Mouse (Mus musculus): ENCODE results near the gene Knstrn.

Knstrn gene

DNA sequence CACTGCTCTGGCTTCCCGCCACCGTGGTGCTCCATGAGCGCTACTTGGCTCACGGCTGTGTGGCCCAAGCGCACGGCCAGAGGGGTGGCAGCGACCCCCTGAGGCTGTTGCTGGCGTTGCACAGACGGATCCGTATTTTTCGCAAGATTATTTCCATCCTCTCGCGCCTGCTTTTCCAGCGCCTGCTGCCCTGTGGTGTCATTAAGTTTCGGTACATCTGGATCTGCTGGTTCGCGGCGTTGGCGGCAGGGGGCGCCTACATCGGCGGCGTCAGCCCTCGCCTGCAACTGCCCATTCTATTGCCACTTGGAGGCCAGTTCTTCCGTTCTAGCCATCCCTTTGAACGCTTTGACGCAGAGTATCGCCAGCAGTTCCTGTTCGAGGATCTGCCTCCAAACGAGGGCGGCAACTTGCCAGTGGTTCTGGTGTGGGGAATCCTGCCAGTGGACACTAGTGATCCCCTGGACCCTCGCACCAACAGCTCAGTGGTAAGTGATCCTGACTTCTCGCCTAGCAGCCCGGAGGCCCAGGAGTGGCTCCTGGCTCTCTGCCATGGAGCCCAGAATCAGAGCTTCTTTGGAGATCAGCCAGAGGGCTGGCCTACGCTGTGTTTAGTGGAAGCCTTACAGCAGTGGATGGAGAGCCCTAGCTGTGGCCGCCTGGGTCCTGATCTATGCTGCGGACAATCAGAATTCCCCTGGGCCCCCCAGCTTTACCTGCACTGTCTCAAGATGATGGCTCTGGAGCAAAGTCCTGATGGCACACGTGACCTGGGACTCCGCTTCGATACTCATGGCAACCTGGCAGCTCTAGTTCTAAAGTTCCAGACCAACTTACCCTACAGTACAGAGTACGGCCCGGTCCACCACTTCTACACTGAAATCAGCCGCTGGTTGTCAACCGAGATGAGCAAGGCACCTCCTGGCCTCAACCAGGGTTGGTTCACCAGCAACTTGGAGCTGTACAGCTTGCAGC is 23.0 kb upstream of the Knstrn start:
- DNase-seq (ENCODE audit: low spot score) = peak; percentile 49

GRCm38 (mm10) chr2:118791591-118792258 is 22.1 kb upstream of the Knstrn start:
- DNase-seq (ENCODE audit: low spot score) = no peak

DNA sequence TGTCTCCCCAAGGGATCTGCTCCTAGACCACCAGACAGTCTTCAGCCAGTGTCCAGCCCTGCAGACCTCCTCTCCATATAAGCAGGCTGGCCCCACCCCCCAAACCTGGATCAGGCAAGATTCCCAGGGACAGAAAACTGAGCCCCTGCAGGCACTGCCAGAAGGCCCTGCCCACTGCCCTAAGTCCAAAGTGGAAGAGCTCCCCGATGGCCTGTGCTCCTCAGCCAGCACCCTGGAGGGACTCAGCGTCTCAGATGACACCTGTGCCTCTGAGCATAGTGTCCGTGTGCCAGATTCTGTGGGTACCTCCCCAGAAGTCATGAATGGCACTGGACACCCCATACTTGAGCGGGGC is 21.6 kb upstream of the Knstrn start:
- DNase-seq (ENCODE audit: low spot score) = no peak

DNA sequence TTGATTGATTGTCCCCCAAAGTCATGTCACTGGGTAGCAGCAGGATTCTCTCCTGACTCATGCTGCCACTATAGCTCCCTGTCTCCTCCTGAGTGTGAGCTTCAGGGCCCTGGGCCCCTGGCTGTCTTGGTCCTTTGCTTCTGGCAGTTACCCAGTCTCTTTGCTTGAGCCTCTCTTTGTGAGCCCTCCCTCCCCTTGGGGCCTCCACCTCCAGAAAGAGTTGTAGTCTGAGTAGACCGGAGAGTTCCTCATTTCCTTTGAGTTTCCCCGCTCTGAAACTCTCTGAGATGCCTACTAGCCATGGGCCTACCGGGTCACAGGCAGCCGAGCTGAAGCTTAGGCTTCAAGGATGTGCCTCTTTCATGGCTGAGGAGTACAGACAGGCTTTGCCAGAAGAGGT is 20.2 kb upstream of the Knstrn start:
- no peak for DNase-seq (ENCODE audit: low spot score)

- DNase-seq (ENCODE audit: low spot score) = no peak
Observed at GRCm38 (mm10) chr2:118802542-118803118, 11.2 kb upstream of the Knstrn start.

DNA sequence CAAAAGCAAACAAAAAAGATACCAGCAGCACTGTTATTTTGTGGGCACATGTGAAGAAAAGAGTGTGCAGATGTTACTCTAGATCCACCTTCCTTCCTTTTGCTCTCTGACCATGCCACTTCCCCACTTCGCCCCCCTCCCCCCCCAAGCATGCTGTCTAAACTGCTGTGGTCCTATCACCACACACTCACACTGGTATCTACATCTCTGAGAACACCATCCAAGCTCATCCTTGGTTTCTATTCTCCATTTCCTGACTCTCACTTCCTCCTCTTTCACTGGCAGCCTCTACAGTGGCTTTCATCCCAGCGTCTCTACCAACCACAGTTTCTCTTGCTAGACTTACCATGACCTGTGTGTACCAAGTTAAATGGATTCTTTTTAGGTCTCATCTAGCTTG is 9.3 kb upstream of the Knstrn start:
- DNase-seq (ENCODE audit: low spot score) = no peak

DNA sequence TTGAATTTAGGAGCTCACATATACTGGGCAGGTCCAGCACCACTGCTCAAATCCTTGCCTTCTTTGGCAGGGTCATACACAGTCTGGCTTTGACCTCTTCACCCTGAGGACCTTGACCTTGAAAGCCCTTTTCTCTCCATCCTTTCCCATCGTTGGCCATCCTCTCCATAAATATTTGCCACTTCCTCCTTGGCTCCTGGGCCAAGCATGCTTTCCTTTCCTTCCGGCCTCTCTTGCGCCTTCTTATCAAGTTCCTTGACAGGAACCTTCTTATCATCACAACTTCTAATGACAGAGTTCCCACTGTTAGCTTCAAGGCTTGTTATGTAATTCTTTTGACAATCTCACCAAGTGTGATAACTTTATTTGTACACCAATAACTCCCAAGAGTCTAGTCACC is 8.7 kb upstream of the Knstrn start:
- DNase-seq (ENCODE audit: low spot score) = no peak

DNA sequence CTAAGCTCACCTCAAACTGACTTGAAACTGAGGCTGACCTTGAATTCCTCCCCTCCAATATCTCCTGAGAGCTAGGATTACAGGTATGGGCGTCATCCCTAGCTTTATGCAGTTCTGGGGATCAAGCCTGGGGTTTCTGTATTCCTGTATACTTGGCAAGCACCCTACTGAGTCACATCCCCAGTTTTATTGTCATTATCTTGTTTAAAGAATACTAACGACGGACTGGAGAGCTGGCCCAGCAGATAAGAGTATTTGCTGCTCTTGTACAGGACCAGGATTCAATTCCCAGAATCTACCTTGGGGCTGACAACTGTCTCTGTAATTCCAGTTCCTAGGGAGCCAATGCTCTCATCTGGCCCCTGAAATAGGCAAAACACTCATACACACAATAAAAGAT is 8.0 kb upstream of the Knstrn start:
- DNase-seq (ENCODE audit: low spot score) = no peak

DNA sequence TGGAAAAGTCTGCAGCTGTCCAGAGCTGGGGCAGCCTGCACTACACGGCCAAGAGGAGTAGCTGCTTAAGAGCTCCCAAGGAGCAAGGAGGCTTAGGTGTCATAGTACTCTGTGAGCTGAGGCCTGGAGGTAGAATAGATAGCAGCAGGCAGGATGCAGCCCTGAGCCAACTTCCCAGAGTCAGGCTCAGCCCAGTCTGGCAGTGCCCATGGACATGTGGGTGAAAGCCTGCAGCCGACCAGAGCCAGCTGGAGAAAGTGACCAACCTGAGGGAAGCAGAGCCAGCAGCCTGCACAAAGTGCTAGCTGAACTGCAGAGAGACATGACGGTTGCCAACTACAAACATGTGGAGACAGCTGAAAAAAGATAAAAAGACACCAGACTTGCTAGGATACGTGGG is 6.9 kb upstream of the Knstrn start:
- no peak for DNase-seq (ENCODE audit: low spot score)

GRCm38 (mm10) chr2:118810861-118811260 is 2.9 kb upstream of the Knstrn start:
- no peak for DNase-seq (ENCODE audit: low spot score)

GRCm38 (mm10) chr2:118812724-118813123 is 1.1 kb upstream of the Knstrn start:
- no peak for DNase-seq (ENCODE audit: low spot score)

GRCm38 (mm10) chr2:118822800-118823199 is 9.0 kb downstream of the Knstrn start:
- no peak for DNase-seq (ENCODE audit: low spot score)

DNA sequence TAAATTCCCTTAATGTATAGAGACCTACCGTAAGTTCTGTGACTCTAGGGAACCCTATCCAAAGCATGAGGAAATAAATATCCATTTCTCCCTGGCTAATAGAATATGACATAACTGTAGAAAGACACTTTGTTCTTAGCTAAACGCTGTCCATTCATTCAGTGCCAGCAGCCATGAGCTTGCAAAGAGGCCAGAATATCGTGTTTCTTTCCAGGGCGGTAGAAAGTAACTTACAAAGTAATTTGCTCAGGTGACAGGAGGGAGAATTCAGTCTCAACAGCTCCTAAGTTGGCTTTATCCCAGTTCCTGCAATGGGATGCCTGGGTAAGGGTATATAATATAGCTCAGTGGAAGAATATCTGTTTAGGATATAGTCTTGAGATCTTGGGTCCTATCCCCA is 10.6 kb downstream of the Knstrn start:
- DNase-seq (ENCODE audit: low spot score) = no peak

GRCm38 (mm10) chr2:118829096-118829495 is 15.3 kb downstream of the Knstrn start:
- DNase-seq (ENCODE audit: low spot score) = no peak

DNA sequence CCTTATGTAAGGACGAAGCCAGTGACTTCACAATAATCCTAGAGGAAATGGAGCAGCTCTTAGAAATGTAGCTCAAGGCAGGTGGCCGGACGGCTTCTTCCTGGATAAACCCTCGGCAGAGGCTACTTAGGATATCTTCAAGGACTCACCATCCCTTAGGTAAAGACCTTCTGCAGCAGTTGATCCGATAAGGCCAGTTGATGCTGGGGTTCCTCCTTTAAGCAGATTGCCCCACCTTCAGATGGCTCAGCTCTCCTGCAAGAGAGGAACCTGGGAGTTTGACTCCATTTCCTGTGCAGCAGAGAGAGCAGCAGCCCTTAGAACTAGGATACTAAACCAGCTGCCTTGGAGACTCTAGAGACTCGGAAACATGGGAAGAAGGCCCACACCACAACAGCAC is 20.3 kb downstream of the Knstrn start:
- no peak for DNase-seq (ENCODE audit: low spot score)

GRCm38 (mm10) chr2:118835115-118835514 is 21.3 kb downstream of the Knstrn start:
- no peak for DNase-seq (ENCODE audit: low spot score)

DNA sequence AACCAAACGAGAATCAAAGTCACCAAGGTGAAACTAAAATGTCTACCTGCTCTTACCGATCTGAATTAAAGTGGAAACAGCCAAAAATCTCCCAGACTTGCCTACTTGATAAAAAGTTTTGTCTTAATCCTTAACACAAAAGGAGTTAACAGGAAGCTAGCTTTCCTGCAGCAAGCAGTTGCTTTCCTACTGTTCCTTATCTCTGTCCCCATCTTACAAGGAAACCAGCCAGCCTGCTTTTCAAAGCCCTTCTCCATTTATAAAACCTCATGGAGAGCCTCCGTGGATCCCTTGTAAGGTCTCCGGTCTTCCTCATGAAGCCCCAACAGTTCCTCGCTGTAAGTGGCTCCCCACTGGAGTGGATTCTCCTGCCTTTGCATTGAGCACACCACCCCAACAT is 24.5 kb downstream of the Knstrn start:
- DNase-seq (ENCODE audit: low spot score) = no peak

GRCm38 (mm10) chr2:118841186-118841585 is 27.4 kb downstream of the Knstrn start:
- no peak for DNase-seq (ENCODE audit: low spot score)

DNA sequence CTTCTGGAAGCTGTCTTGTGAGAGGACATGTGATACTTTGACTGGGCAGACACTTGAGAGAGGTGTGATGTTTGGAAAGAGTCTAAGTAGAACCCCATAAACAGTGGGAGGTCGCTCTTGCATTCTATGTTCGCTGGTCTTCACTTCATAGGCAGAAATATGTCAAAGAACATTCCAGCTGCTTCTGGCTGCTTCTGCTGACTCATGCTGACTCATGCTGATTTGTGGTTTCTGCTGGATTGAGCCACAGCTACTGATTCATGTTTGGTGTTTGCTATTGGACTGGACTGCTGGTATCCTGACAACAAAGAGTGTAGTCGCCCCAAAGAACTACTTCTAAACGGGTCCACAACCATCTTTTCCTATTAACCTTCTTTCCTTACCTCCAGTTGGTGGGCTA is 28.0 kb downstream of the Knstrn start:
- DNase-seq (ENCODE audit: low spot score) = peak; percentile 11

DNA sequence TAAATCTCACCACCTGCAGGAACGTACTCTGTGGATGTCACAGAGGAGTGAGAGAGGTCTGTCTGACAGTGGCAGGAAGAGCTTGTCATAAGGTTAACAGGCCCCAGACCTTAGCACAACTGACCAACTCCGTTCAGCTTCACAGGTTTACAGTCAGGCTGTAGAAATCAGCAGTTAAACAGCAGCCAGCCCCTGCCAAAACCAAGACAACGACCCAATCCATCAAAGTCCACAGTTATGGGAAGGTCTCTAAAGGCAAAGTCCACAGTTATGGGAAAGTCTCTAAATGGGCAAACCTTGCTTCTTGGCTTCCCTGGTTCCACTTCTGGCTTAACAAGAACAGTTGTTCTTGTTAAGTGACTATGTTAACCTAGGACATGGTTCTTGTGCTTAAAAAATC is 30.6 kb downstream of the Knstrn start:
- DNase-seq (ENCODE audit: low spot score) = no peak

GRCm38 (mm10) chr2:118846246-118846645 is 32.4 kb downstream of the Knstrn start:
- DNase-seq (ENCODE audit: low spot score) = peak; percentile 13

DNA sequence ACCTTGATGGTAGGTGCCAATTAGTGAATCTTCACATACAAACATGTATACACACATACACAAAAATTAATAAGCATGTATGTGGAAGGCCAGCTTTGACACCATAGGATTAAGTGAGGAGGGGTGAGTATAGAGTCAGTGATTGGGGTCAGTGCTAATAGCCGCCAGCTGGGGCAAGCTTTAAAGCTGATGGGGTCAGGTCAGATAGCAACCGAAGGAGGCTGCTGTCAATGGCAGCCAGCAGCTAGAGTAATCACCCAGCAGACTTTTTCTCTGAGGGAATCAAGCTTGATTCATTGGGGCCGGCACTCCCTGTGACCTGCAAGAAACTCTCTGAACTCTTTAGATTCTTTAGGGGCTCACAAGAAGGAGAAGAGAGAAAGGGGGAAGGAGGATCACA is 38.0 kb downstream of the Knstrn start:
- DNase-seq (ENCODE audit: low spot score) = no peak

All from yolk sac, embryonic 10.5 days (tissue).